Mouse (Mus musculus) liver, embryonic 13.5 days (tissue): ENCODE data around the gene Pappa. TPM values are rescaled to one million over a fixed set of nuclear protein-coding genes. Genes with fewer than 3 reads are reported as not detected.

Experiments used
- ATAC-seq: fragments of 200-750 bp; cut with Nextera tagmentation; 2 replicates; pipeline ENCODE4 v1.8.0; 2017; ENCODE audit warnings: low read depth, mild to moderate bottlenecking, moderate number of reproducible peaks, moderate library complexity
- DNase-seq: peaks from one replicate; pipeline ENCODE4 v3.0.0; 2022
- H3K27ac ChIP-seq: fragments of 300-500 bp; sonication (generic); 2 replicates; pipeline ENCODE4 v1.5.1; 2015; ENCODE audit warnings: moderate library complexity, mild to moderate bottlenecking, inconsistent platforms
- H3K27me3 ChIP-seq: fragments of 300-500 bp; sonication (generic); 2 replicates; pipeline ENCODE4 v1.6.1; 2015; ENCODE audit warnings: mild to moderate bottlenecking, inconsistent platforms
- H3K36me3 ChIP-seq: fragments of 300-500 bp; sonication (generic); 2 replicates; pipeline ENCODE4 v1.6.1; 2015; ENCODE audit warnings: mild to moderate bottlenecking, inconsistent platforms
- H3K4me1 ChIP-seq: fragments of 300-500 bp; sonication (generic); replicated peaks from 2 replicates; pipeline ENCODE4 v1.6.1; 2015; ENCODE audit warnings: inconsistent platforms
- H3K4me2 ChIP-seq: fragments of 300-500 bp; sonication (generic); 2 replicates; pipeline ENCODE4 v1.6.1; 2015; ENCODE audit warnings: inconsistent platforms, mild to moderate bottlenecking, moderate library complexity
- H3K4me3 ChIP-seq: fragments of 300-500 bp; sonication (generic); replicated peaks from 2 replicates; pipeline ENCODE4 v1.5.1; 2015; ENCODE audit warnings: mild to moderate bottlenecking, inconsistent platforms
- H3K9ac ChIP-seq: fragments of 300-500 bp; sonication (generic); 2 replicates; pipeline ENCODE4 v1.6.1; 2015; ENCODE audit warnings: mild to moderate bottlenecking, inconsistent platforms
- H3K9me3 ChIP-seq: fragments of 300-500 bp; sonication (generic); replicated peaks from 2 replicates; pipeline ENCODE4 v1.6.1; 2016; ENCODE audit warnings: inconsistent platforms
- WGBS: fragments of 180-500 bp; shearing (Covaris S2); methylation state at CpG from one replicate; pipeline ENCODE4 v1.1.7; 2015; ENCODE audit not compliant: insufficient replicate concordance; 5-methylcytosine and 5-hydroxymethylcytosine counted together
- polyA plus RNA-seq: library from polyadenylated mRNA; unstranded; fragments of >200 nt; fragmentation: Nextera tagmentation; extraction: Ambion mirVana; gene quantifications from 2 replicates; pipeline ENCODE4 v1.2.1, GENCODE M21; 2015

The Pappa gene
- polyA plus RNA-seq, 1 experiment from 2014 or later = 0.03 TPM

GRCm38 (mm10) chr4:65127291-65127590 is 3.3 kb downstream of the Pappa start:
- WGBS = 36% methylated on average over 6 of the region's 6 CpGs
- H3K4me3 ChIP-seq = no peak overlapping the region
- ATAC-seq (no peak), DNase-seq (no peak)
- no peaks in the 10 kb centered on the region for H3K36me3 ChIP-seq
- no peak overlapping the region for H3K4me2 ChIP-seq
- peaks cover 60% of the 10 kb centered on the region for H3K27me3 ChIP-seq
- no peak overlapping the region for H3K9ac ChIP-seq
- no peak overlapping the region for H3K27ac ChIP-seq
- no peaks in the 10 kb centered on the region for H3K9me3 ChIP-seq
- 0 out of 2 replicates have a peak, but pooled peaks cover 5% of the 10 kb centered on the region for H3K4me1 ChIP-seq

DNA sequence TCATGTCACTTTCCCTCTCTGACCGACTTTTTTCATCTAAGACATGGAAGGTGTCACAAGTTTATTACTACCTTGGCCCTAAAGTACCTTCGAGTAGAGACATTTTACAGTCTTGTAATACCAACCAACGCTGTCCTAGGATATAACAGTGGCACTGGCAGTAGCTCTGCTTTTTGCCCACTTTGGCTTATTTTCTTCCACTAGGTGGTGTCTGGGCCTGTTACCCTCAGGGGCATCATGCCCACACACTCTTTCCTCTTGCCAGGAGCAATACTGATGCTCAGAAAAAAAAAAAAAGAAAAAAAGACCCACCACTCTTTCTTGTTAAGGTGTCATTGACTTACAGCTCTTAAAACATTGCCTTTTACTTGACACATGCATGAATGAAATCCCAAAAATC is 8.7 kb downstream of the Pappa start:
- no peak for ATAC-seq
- WGBS = 62% methylated on average over 3 of the region's 3 CpGs
- DNase-seq = no peak
- Histone ChIP-seq H3K27ac (no peak overlapping the region), H3K4me2 (no peak overlapping the region), H3K27me3 (0 out of 2 replicates have a peak, but pooled peaks cover 12% of the 10 kb centered on the region), H3K9me3 (no peaks in the 10 kb centered on the region), H3K4me3 (no peak overlapping the region), H3K36me3 (no peaks in the 10 kb centered on the region), H3K4me1 (no peaks in the 10 kb centered on the region), H3K9ac (no peak overlapping the region)

GRCm38 (mm10) chr4:65134358-65134757 is 10.4 kb downstream of the Pappa start:
- Histone ChIP-seq H3K27ac (no peak overlapping the region), H3K4me2 (no peak overlapping the region), H3K9me3 (no peaks in the 10 kb centered on the region), H3K9ac (no peak overlapping the region), H3K27me3 (no peaks in the 10 kb centered on the region), H3K4me1 (no peaks in the 10 kb centered on the region), H3K36me3 (no peaks in the 10 kb centered on the region), H3K4me3 (no peak overlapping the region)
- DNase-seq (no peak), ATAC-seq (no peak)
- 50% methylated on average over 5 of the region's 5 CpGs for WGBS

DNA sequence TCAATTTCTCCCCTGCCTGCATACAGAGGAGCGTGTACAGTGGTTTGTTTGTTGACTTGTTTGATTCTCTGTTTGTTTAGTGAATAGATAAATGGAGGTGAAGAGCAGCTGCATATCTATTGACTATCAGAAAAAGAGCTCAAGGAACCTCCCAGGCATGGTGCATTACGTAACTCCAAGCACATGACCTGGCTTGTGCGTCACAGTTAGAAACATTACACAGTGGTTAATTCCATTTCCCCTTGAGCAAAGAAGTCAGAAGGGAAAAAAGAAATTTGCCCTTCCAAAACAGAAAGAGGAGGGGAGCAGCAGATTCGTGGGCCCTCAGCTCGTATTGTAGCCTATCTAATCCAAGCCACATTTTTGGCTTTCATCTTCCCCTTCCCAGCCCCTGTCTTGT is 11.1 kb downstream of the Pappa start:
- WGBS = 43% methylated on average over 5 of the region's 5 CpGs

DNA sequence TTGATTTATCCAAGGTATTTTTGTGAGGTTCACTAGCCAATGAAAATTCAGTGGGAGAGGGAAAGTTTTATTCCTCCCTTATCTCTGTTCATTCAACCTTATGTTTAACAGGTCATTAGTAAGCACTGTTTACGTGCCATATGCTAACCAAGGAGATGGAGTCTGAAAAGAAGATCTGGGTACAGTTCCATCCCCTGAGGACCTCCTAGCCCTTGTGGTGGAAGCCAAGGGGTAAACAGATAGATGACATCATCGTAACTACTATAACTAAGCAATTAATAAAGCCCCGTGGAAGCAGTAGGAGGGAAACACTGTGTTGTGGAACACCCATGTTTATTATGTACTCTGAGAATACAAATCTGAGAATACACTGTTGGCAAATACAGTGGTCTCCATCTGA is 12.6 kb downstream of the Pappa start:
- 70% methylated on average over 3 of the region's 3 CpGs for WGBS
- H3K4me3 ChIP-seq = no peak overlapping the region

More for the DNA sequence above, 11.1 kb downstream of the Pappa start:
- H3K4me2 ChIP-seq = no peak overlapping the region
- H3K9me3 ChIP-seq = no peaks in the 10 kb centered on the region
- H3K9ac ChIP-seq = no peak overlapping the region
- no peaks in the 10 kb centered on the region for H3K27me3 ChIP-seq
- DNase-seq (no peak), ATAC-seq (no peak)
- H3K4me1 ChIP-seq = no peaks in the 10 kb centered on the region
- no peaks in the 10 kb centered on the region for H3K36me3 ChIP-seq
- H3K4me3 ChIP-seq = no peak overlapping the region
- no peak overlapping the region for H3K27ac ChIP-seq

GRCm38 (mm10) chr4:65146936-65147335 is 23.0 kb downstream of the Pappa start:
- H3K36me3 ChIP-seq = no peaks in the 10 kb centered on the region
- 60% methylated on average over 1 of the region's 1 CpGs for WGBS
- no peaks in the 10 kb centered on the region for H3K27me3 ChIP-seq
- H3K4me3 ChIP-seq = no peak overlapping the region
- ATAC-seq (no peak), DNase-seq (no peak)
- H3K4me1 ChIP-seq = no peaks in the 10 kb centered on the region
- H3K4me2 ChIP-seq = no peak overlapping the region
- no peak overlapping the region for H3K9ac ChIP-seq
- no peak overlapping the region for H3K27ac ChIP-seq
- H3K9me3 ChIP-seq = no peaks in the 10 kb centered on the region

More for the DNA sequence above, 12.6 kb downstream of the Pappa start:
- Histone ChIP-seq H3K4me2 (no peak overlapping the region), H3K9ac (no peak overlapping the region), H3K36me3 (no peaks in the 10 kb centered on the region), H3K27ac (no peak overlapping the region), H3K4me1 (no peaks in the 10 kb centered on the region), H3K27me3 (no peaks in the 10 kb centered on the region), H3K9me3 (no peaks in the 10 kb centered on the region)
- ATAC-seq (no peak), DNase-seq (no peak)

GRCm38 (mm10) chr4:65153601-65154000 is 29.6 kb downstream of the Pappa start:
- ATAC-seq (no peak), DNase-seq (no peak)
- 53% methylated on average over 2 of the region's 2 CpGs for WGBS
- Histone ChIP-seq H3K4me2 (no peak overlapping the region), H3K36me3 (no peaks in the 10 kb centered on the region), H3K9ac (no peak overlapping the region), H3K4me3 (no peak overlapping the region), H3K27me3 (no peaks in the 10 kb centered on the region), H3K27ac (no peak overlapping the region), H3K4me1 (no peaks in the 10 kb centered on the region), H3K9me3 (no peaks in the 10 kb centered on the region)

DNA sequence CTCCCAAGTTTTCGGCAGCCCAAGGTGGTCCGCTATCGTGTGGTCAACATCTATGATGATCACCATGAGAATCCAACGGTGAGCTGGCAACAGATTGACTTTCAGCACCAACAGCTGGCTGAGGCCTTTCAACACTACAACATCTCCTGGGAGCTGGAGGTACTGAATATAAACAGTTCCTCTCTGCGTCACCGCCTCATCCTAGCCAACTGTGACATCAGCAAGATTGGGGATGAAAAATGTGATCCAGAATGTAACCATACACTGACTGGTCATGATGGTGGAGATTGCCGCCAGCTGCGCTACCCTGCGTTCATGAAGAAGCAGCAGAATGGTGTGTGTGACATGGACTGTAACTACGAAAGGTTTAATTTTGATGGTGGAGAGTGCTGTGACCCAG is 32.3 kb downstream of the Pappa start:
- WGBS = 79% methylated on average over 10 of the region's 10 CpGs
- H3K27me3 ChIP-seq = no peaks in the 10 kb centered on the region
- no peak overlapping the region for H3K4me3 ChIP-seq
- ATAC-seq (no peak), DNase-seq (no peak)
- H3K9me3 ChIP-seq = no peaks in the 10 kb centered on the region
- H3K36me3 ChIP-seq = no peaks in the 10 kb centered on the region
- H3K4me2 ChIP-seq = no peak overlapping the region
- no peak overlapping the region for H3K27ac ChIP-seq
- no peak overlapping the region for H3K9ac ChIP-seq
- no peaks in the 10 kb centered on the region for H3K4me1 ChIP-seq

DNA sequence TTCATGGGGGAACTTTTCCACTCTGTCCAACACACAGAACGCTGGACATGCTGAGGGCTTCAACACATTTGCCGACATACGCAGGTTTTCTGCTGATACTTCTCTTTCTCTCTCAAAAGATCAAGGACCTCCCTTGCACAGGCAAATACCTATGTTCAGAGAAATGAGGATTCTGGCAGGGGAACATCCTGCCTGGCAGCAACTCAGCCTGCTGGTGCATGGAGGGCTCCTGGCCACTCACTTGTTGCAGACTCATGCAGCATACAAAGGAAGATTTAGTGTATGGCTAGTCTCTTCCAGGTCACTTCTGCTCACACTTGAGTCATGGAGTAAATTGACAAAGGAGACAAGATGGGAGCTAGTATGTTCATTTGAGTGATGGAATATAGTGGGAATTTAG is 34.7 kb downstream of the Pappa start:
- Histone ChIP-seq H3K4me1 (no peaks in the 10 kb centered on the region), H3K9ac (no peak overlapping the region), H3K36me3 (no peaks in the 10 kb centered on the region), H3K9me3 (no peaks in the 10 kb centered on the region), H3K4me3 (no peak overlapping the region), H3K27me3 (no peaks in the 10 kb centered on the region), H3K27ac (no peak overlapping the region), H3K4me2 (no peak overlapping the region)
- 66% methylated on average over 3 of the region's 3 CpGs for WGBS
- DNase-seq (no peak), ATAC-seq (no peak)

- Histone ChIP-seq H3K4me2 (no peak overlapping the region), H3K4me1 (no peaks in the 10 kb centered on the region), H3K27me3 (no peaks in the 10 kb centered on the region), H3K27ac (no peak overlapping the region), H3K4me3 (no peak overlapping the region), H3K9ac (no peak overlapping the region), H3K9me3 (no peaks in the 10 kb centered on the region), H3K36me3 (no peaks in the 10 kb centered on the region)
- ATAC-seq (no peak), DNase-seq (no peak)
- 59% methylated on average over 5 of the region's 5 CpGs for WGBS
These were observed 35.5 kb downstream of the Pappa start for GRCm38 (mm10) chr4:65159481-65159880.

DNA sequence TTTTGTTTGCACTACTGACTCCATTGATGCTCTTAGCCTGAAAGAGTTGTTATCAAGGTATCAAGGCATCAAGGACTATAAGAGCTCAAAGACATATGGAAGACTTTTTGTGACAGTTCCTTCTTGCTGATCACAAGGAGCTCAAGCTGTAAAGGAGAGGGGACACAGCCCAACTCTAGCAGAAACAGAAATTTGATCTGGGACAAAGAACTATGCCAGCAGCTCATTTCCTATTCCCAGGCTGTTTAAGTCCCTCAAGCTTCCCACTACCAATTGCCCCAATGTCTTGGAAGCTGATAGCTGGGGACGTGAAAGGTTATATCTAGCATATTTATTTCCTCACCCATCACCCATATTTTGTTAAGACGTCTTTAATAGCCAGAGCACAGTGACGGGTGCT is 39.7 kb downstream of the Pappa start:
- Histone ChIP-seq H3K4me3 (no peak overlapping the region), H3K9ac (no peak overlapping the region), H3K4me2 (no peak overlapping the region), H3K4me1 (no peaks in the 10 kb centered on the region), H3K36me3 (no peaks in the 10 kb centered on the region), H3K27me3 (no peaks in the 10 kb centered on the region), H3K9me3 (no peaks in the 10 kb centered on the region), H3K27ac (no peak overlapping the region)
- 48% methylated on average over 3 of the region's 3 CpGs for WGBS
- no peak for DNase-seq
- no peak for ATAC-seq

DNA sequence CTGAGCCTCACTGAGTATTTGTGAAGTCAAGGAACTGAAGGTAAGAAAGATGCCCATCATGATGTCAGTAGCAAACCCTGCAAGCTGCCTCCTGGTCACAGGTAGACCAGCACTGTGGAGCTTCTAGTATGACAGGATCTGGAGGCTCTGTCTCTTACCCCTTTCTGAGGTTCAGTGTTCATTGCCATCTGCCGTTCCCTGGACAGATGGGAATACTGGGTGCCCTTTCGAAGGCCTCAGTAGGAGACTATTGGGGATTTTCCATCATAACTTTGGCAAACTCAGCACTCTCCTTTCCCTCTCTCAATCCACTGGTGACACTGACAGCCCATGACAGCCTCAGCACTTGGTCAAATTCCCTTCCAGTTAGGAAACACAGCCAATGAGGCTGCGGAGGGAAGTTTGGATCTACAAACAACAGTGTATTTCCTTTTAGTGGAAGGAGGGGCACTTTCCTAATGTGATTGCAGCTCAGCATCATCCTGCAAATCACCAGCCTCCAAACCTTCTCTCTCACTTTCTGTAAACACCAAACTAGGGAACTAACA is 42.4 kb downstream of the Pappa start:
- Histone ChIP-seq H3K4me2 (no peak overlapping the region), H3K9me3 (no peaks in the 10 kb centered on the region), H3K4me1 (no peaks in the 10 kb centered on the region), H3K27ac (no peak overlapping the region), H3K36me3 (no peaks in the 10 kb centered on the region), H3K4me3 (no peak overlapping the region), H3K27me3 (no peaks in the 10 kb centered on the region), H3K9ac (no peak overlapping the region)
- 71% methylated on average over 3 of the region's 3 CpGs for WGBS
- no peak for DNase-seq
- ATAC-seq = no peak
